Mouse (Mus musculus): ENCODE data around the gene Tmx1.

Gene Tmx1

DNA sequence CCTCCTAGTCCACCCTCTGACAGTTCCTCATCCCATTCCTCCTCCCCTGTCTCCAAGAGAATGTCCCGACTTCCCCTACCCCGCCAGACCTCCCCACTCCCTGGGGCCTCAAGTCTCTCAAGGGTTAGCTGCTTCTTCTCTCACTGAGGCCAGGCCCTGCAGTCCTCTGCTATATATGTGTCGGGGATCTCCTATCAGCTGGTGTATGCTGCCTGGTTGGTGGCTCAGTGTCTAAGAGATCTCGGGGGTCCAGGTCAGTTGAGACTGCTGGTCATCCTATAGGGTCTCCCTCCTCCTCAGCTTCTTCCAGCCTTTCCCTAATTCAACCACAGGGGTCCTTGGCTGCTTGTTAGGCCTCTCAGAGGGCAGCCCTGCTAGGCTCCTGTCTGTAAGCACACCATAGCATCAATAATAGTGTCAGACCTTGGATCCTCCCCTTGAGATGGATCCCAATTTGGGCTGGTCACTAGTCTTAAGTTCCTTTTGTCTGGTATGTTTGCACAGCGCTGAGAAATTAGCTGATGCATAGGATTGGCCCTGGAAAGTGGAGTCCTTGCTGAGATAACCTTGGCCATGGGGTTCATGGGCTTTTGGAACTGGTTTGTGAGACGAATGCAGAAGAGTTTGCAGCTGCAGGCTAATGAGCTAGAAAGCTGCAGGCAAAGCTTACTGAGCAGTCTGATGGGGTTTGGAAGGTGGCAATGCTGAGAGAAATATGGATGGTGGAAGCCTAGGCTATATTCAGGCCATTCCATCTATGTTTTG lies 34.0 kb downstream of the Tmx1 start:
- peak; percentile 50 for DNase-seq (ENCODE audit: low spot score)

DNA sequence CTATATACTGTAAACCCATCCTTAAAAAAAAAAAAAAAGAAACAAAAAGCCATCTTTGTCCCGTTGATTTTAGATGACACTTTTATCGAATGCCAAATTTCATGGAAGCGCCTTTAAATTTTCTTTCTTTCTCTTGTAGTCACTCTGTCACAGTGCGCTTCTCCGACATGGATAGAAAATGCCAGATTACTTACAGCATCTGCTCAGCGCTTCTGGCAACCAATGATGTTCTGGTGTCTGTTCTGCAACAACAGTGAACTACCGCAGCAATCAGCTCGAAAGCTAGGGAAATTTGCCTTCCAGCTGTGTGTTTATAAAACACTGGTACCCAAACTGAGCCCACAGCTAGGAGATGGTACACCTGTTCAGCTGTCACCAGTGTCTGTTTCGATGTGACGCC lies 39.5 kb downstream of the Tmx1 start:
- DNase-seq (ENCODE audit: low spot score): no peak

DNA sequence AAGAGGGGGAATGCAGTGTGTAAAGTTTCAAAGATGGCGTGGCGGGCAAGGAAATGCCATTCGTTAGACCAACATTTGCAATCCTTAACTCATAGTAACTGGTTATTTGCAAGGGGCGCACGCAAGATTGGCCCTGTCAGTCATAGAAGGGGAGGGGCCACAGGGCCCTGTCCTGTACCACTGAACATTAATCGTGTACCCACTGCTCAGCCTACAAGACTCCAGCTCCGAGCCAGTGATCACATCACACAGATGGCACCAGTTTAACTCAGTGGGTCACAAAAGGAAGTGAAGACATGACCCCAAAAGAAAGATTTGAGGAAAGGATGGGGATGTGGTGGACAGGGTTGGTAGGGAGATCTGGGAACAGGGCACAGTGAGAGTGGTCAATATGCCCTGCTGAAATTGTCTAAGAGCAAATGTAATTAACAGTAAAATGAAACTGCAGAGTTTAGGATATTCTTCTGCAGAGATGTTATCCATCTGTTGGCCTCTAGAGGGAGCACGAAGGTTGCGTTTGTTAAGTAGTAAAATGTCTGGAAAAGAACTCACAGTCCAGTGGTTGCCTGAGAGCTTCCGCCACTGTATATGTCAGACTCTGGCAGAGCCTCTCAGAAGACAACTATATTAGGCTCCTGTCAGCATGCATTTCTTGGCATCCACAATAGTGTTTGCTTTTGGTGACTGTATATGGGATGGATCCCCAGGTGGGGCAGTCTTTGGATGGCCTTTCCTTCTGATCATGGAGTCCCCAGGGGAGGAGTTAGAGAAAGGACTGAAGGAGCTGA lies 41.8 kb downstream of the Tmx1 start:
- DNase-seq (ENCODE audit: low spot score): no peak

DNA sequence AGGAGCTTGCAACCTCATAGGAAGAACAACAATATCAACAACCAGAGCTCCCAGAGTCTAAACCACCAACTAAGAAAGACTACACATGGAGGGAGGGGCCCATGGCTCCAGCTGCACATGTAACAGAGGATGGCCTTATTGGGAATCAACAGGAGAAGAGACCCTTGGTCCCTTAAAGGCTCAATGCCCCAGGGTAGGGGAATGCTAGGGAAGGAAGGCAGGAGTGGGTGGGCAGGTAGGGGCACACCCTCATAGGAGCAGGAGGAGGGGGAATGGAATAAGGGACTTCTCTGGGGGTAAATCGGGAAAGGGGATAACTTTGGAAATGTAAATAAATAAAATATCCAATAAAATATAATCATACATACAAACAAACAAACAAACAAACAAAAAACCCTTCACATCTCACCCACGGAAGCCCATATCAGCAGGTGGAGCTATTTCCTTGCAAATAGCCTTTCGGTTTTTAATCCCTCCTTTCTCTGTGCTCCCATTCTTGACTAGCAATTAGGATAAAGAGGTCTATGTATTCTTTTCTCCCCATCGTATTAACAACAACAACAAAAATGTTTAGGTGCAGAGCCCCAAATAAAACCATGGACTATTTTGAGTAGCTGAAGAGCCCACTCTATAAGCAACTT lies 42.5 kb downstream of the Tmx1 start:
- DNase-seq (ENCODE audit: low spot score): no peak

DNA sequence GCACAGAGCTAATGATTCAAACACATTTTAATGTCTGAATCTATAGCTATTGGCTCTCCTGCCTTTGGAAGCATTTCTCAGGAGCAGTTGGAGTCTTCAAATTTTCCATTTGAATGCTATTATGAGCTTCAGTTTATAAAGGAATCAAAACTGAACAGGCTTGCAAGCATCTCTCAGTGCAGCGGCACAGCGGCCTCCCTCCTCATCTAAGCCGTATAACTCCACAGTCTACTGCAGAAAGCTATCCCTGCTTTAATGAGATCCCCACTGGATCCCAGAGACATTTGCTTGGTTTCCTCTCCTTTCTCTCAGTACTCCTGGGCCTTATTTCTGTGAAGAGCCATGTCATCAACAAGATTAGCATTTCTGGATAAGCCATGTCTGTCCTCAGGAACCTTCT lies 45.2 kb downstream of the Tmx1 start:
- DNase-seq (ENCODE audit: low spot score): no peak

DNA sequence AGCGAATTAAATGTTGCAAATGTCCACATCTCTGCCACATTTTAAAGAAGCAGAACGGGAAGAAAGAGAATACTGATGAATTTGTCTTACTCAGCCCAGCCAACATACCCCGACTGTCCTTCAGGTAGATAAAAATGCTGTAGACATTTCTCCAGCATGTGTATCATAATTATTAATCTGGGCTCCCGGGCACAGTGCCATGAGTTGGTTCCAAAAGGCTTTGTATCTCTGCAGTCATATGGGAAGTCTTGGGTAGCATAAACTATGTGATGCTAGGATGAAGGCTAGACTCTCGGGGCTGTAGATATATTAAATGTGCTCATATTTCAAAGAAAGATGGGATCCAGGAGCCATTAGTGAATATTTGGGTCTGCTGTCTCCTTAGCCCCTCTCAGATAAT lies 53.1 kb downstream of the Tmx1 start:
- no peak for DNase-seq (ENCODE audit: low spot score)

DNA sequence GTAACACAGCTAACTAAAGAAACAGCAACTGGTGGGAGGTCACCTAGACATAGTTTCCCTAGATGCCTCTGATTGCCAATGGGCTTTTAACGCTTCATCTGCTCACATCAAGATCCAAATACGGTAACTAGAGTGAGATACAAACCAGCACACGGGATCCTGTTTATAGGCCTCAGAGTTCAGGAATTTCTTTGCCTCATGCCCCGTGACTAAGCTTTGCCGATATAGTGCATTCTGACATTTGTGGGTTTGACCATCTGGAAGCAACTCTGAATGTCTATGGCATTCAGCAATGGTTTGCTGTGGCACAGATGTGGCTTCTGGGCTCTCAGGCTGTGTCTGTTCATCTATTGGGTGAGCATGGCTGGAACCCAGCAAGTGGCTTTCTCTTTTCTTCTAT lies 59.1 kb downstream of the Tmx1 start:
- DNase-seq (ENCODE audit: low spot score): no peak

DNA sequence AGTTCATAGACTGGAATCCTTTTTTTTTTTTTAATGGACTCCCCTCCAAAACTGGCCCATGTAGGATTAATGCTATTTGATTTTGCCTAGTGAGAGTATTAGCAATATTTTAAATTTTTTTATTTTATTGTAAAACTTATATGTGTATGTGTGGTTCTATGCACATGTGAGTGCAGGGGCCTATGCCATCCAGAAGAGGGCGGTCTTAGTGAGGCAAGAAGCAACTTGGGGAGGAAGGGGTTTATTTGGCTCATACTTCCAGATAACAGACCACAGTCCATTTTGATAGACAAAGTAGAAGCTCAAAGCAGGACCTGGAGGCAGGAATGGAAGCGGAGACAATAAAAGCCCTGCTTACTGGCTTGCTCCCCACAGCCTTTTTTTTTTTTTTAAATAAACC lies 59.5 kb downstream of the Tmx1 start:
- DNase-seq (ENCODE audit: low spot score): no peak

Measured in ovary, adult 18-20 months (tissue).